ENCODE assay signal across 8 mouse cellular contexts in genomic region chr4:16068985-16069715, GRCm38 (mm10).
A peak's percentile ranks its signal among the peaks of the same experiment; 100 is the strongest.
DNase-seq lines count a peak whose midpoint lies in the region; ATAC-seq and TF ChIP-seq lines count a peak whose summit lies in the region.

No protein-coding gene starts in this region.

- H3K4me2 ChIP-seq in forebrain, embryonic 14.5 days (ENCODE audit: low read length) = no peak overlapping the region
- no peak overlapping the region for H3K4me2 ChIP-seq in forebrain, embryonic 11.5 days (ENCODE audit: low read depth, low read length, severe bottlenecking)
- no peak overlapping the region for H3K4me2 ChIP-seq in limb, embryonic 14.5 days (replicated peaks; ENCODE audit: low read depth, low read length, severe bottlenecking)
- no peak overlapping the region for H3K4me2 ChIP-seq in midbrain, embryonic 15.5 days

- ATAC-seq in forebrain, embryonic 14.5 days = peak; percentile 66
- no peak for ATAC-seq in forebrain, embryonic 11.5 days (replicated peaks; ENCODE audit: low FRiP score)
- ATAC-seq in limb, embryonic 14.5 days (ENCODE audit: low FRiP score, low read depth) = no peak
- peak; percentile 80 for ATAC-seq in midbrain, embryonic 15.5 days (replicated peaks)

- H3K4me3 ChIP-seq in forebrain, embryonic 14.5 days (ENCODE audit: low read depth, low read length) = no peak overlapping the region
- H3K4me3 ChIP-seq in forebrain, embryonic 11.5 days (ENCODE audit: low read depth, low read length) = no peak overlapping the region
- H3K4me3 ChIP-seq in limb, embryonic 14.5 days (replicated peaks; ENCODE audit: low read length) = no peak overlapping the region
- no peak overlapping the region for H3K4me3 ChIP-seq in limb, embryonic 10.5 days
- no peak overlapping the region for H3K4me3 ChIP-seq in midbrain, embryonic 15.5 days

- TF ChIP-seq POLR2A in limb, embryonic 14.5 days (IDR thresholded peaks at IDR 0.05; ENCODE audit: borderline replicate concordance, extremely low read depth, insufficient read depth, insufficient read length) = no peak

- peak; percentile 75 for DNase-seq in forebrain, embryonic 14.5 days (ENCODE audit: low spot score)
- DNase-seq in forebrain, embryonic 11.5 days (ENCODE audit: low spot score) = no peak
- peak; percentile 55 for DNase-seq in limb, embryonic 14.5 days (ENCODE audit: low spot score)
- no peak for DNase-seq in limb, embryonic 10.5 days (ENCODE audit: low spot score)
- DNase-seq in MN1 (ENCODE audit: low spot score) = peak; percentile 23
- no peak for DNase-seq in right cerebral cortex, postnatal 10 days (ENCODE audit: low spot score in 2 of 2)
- DNase-seq in right cerebral cortex, adult 2 months (ENCODE audit: low spot score in 2 of 2) = no peak

- no peak overlapping the region for H3K9ac ChIP-seq in forebrain, embryonic 14.5 days (ENCODE audit: low read length)
- no peak overlapping the region for H3K9ac ChIP-seq in forebrain, embryonic 11.5 days (ENCODE audit: low read length)
- H3K9ac ChIP-seq in limb, embryonic 14.5 days (ENCODE audit: low read depth, low read length, severe bottlenecking) = no peak overlapping the region
- no peak overlapping the region for H3K9ac ChIP-seq in midbrain, embryonic 15.5 days

- no peaks in the 10 kb centered on the region for H3K4me1 ChIP-seq in forebrain, embryonic 14.5 days (ENCODE audit: control insufficient read depth, insufficient read depth, low read length)
- H3K4me1 ChIP-seq in forebrain, embryonic 11.5 days (replicated peaks; ENCODE audit: control insufficient read depth, insufficient read depth, low read length) = no peaks in the 10 kb centered on the region
- no peaks in the 10 kb centered on the region for H3K4me1 ChIP-seq in limb, embryonic 14.5 days (ENCODE audit: control insufficient read depth, insufficient read depth, low read length)
- no peaks in the 10 kb centered on the region for H3K4me1 ChIP-seq in limb, embryonic 10.5 days
- H3K4me1 ChIP-seq in midbrain, embryonic 15.5 days = no peaks in the 10 kb centered on the region

- no peaks in the 10 kb centered on the region for H3K9me3 ChIP-seq in forebrain, embryonic 14.5 days (replicated peaks; ENCODE audit: control insufficient read depth, low read length)
- H3K9me3 ChIP-seq in forebrain, embryonic 11.5 days (ENCODE audit: control insufficient read depth, low read length) = no peaks in the 10 kb centered on the region
- no peaks in the 10 kb centered on the region for H3K9me3 ChIP-seq in limb, embryonic 14.5 days (ENCODE audit: control insufficient read depth, low read length)
- H3K9me3 ChIP-seq in limb, embryonic 10.5 days (replicated peaks) = no peaks in the 10 kb centered on the region
- H3K9me3 ChIP-seq in midbrain, embryonic 15.5 days = no peaks in the 10 kb centered on the region

- H3K27me3 ChIP-seq in forebrain, embryonic 14.5 days (replicated peaks; ENCODE audit: control insufficient read depth, insufficient read depth, low read length) = no peaks in the 10 kb centered on the region
- no peaks in the 10 kb centered on the region for H3K27me3 ChIP-seq in forebrain, embryonic 11.5 days (ENCODE audit: control insufficient read depth, insufficient read depth, low read length)
- no peaks in the 10 kb centered on the region for H3K27me3 ChIP-seq in limb, embryonic 14.5 days (ENCODE audit: control insufficient read depth, insufficient read depth, low read length)
- no peaks in the 10 kb centered on the region for H3K27me3 ChIP-seq in limb, embryonic 10.5 days (ENCODE audit: low read depth, poor library complexity, severe bottlenecking)
- no peaks in the 10 kb centered on the region for H3K27me3 ChIP-seq in midbrain, embryonic 15.5 days (replicated peaks)

- 87% methylated on average over 4 of the region's 4 CpGs for WGBS in forebrain, embryonic 14.5 days
- 90% methylated on average over 4 of the region's 4 CpGs for WGBS in forebrain, embryonic 11.5 days
- 83% methylated on average over 4 of the region's 4 CpGs for WGBS in limb, embryonic 14.5 days
- WGBS in limb, embryonic 10.5 days = 90% methylated on average over 4 of the region's 4 CpGs
- 80% methylated on average over 4 of the region's 4 CpGs for WGBS in midbrain, embryonic 15.5 days

- H3K27ac ChIP-seq in forebrain, embryonic 14.5 days (ENCODE audit: low read depth, low read length) = no peak overlapping the region
- no peak overlapping the region for H3K27ac ChIP-seq in forebrain, embryonic 11.5 days (ENCODE audit: low read depth, low read length)
- H3K27ac ChIP-seq in limb, embryonic 14.5 days (replicated peaks; ENCODE audit: low read depth, low read length) = no peak overlapping the region
- no peak overlapping the region for H3K27ac ChIP-seq in limb, embryonic 10.5 days
- no peak overlapping the region for H3K27ac ChIP-seq in midbrain, embryonic 15.5 days

- H3K36me3 ChIP-seq in forebrain, embryonic 14.5 days (ENCODE audit: control insufficient read depth, insufficient read depth, low read length) = no peaks in the 10 kb centered on the region
- H3K36me3 ChIP-seq in forebrain, embryonic 11.5 days (ENCODE audit: control insufficient read depth, insufficient read depth, low read length) = no peaks in the 10 kb centered on the region
- H3K36me3 ChIP-seq in limb, embryonic 14.5 days (ENCODE audit: control insufficient read depth, insufficient read depth, low read length) = no peaks in the 10 kb centered on the region
- no peaks in the 10 kb centered on the region for H3K36me3 ChIP-seq in limb, embryonic 10.5 days
- H3K36me3 ChIP-seq in midbrain, embryonic 15.5 days (replicated peaks) = no peaks in the 10 kb centered on the region

Comparison
In these comparisons a context has a peak if more than half of its experiments do, and no peak if none do; other contexts are left out.
1. ATAC-seq: peak in forebrain, embryonic 14.5 days (single experiment) and midbrain, embryonic 15.5 days (single experiment); none in forebrain, embryonic 11.5 days (single experiment) and limb, embryonic 14.5 days (single experiment).
2. DNase-seq: peak in forebrain, embryonic 14.5 days (single experiment), limb, embryonic 14.5 days (single experiment) and MN1 (single experiment); none in forebrain, embryonic 11.5 days (single experiment), limb, embryonic 10.5 days (single experiment), right cerebral cortex, postnatal 10 days (0 of 2) and right cerebral cortex, adult 2 months (0 of 2).